Mouse (Mus musculus): ENCODE measurements around the gene Hist1h2ae.

Hist1h2ae gene

DNA sequence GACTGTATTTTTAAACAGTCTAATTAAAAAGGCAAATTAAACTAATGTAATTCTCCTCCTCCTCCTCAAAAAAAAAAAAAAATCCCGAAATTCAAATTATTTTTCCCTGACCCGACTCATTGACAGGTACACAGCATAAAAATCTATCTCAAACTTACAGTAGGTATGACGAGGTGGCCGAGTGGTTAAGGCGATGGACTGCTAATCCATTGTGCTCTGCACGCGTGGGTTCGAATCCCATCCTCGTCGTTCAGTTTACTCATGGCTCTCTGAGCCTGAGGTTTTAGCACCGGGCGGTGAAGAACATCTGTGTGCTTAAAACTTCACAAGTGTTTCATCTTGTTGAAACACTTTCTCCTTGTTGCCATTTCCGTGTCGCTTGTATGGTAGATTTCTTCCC is 49.3 kb downstream of the Hist1h2ae start:
- DNase-seq (ENCODE audit: low spot score in 2 of 2) = peak in 1 of 2 experiments; percentile 69

Data from frontal cortex, postnatal 10 days (tissue).